Mouse (Mus musculus): ENCODE results near the gene Cst6. TPM values are rescaled to one million over a fixed set of nuclear protein-coding genes. Genes with fewer than 3 reads are reported as not detected.

Cst6 gene
- polyA plus RNA-seq, 1 experiment from 2014 or later: 1.8 TPM

Other genes with a start within 250 kb of the Cst6 start
- gene Rab1b, start 242.5 kb downstream of the Cst6 start, polyA plus RNA-seq (2014; fragmentation: Nextera tagmentation; extraction: Ambion mirVana): 250 and 266 TPM in 2 replicates
- gene Klc2, start 231.0 kb downstream of the Cst6 start, polyA plus RNA-seq (2014; fragmentation: Nextera tagmentation; extraction: Ambion mirVana): 40.2 and 43.5 TPM in 2 replicates
- gene Pacs1, start 76.5 kb downstream of the Cst6 start, polyA plus RNA-seq (2014; fragmentation: Nextera tagmentation; extraction: Ambion mirVana): 29.8 and 30.5 TPM in 2 replicates
- 405 and 416 TPM in 2 replicates for gene Sf3b2, start 54.1 kb downstream of the Cst6 start, polyA plus RNA-seq (2014; fragmentation: Nextera tagmentation; extraction: Ambion mirVana)
- gene Gal3st3, start 51.2 kb downstream of the Cst6 start, polyA plus RNA-seq (2014; fragmentation: Nextera tagmentation; extraction: Ambion mirVana): 16.2 and 17.8 TPM in 2 replicates
- not detected in 2 replicates for gene Catsper1, start 13.8 kb downstream of the Cst6 start, polyA plus RNA-seq (2014; fragmentation: Nextera tagmentation; extraction: Ambion mirVana)
- gene Eif1ad, start 17.2 kb upstream of the Cst6 start, polyA plus RNA-seq (2014; fragmentation: Nextera tagmentation; extraction: Ambion mirVana): 71.5 and 77.3 TPM in 2 replicates
- 440 and 442 TPM in 2 replicates for gene Banf1, start 17.6 kb upstream of the Cst6 start, polyA plus RNA-seq (2014; fragmentation: Nextera tagmentation; extraction: Ambion mirVana)
- gene Sart1, start 39.1 kb upstream of the Cst6 start, polyA plus RNA-seq (2014; fragmentation: Nextera tagmentation; extraction: Ambion mirVana): 78.5 and 79.9 TPM in 2 replicates
- 0.31 TPM in 1 of 2 replicates, not detected in the other for gene Tsga10ip, start 53.0 kb upstream of the Cst6 start, polyA plus RNA-seq (2014; fragmentation: Nextera tagmentation; extraction: Ambion mirVana)
- gene Drap1, start 75.4 kb upstream of the Cst6 start, polyA plus RNA-seq (2014; fragmentation: Nextera tagmentation; extraction: Ambion mirVana): 197 and 205 TPM in 2 replicates
- gene AI837181, start 75.6 kb upstream of the Cst6 start, polyA plus RNA-seq (2014; fragmentation: Nextera tagmentation; extraction: Ambion mirVana): 39.9 and 43.0 TPM in 2 replicates
- gene Fosl1, start 98.0 kb upstream of the Cst6 start, polyA plus RNA-seq (2014; fragmentation: Nextera tagmentation; extraction: Ambion mirVana): not detected in 2 replicates
- 7.9 and 8.3 TPM in 2 replicates for gene Ccdc85b, start 108.3 kb upstream of the Cst6 start, polyA plus RNA-seq (2014; fragmentation: Nextera tagmentation; extraction: Ambion mirVana)
- 110 and 119 TPM in 2 replicates for gene Fibp, start 111.0 kb upstream of the Cst6 start, polyA plus RNA-seq (2014; fragmentation: Nextera tagmentation; extraction: Ambion mirVana)
- gene Ctsw, start 118.9 kb upstream of the Cst6 start, polyA plus RNA-seq (2014; fragmentation: Nextera tagmentation; extraction: Ambion mirVana): 1.7 and 3.6 TPM in 2 replicates
- 55.5 and 55.6 TPM in 2 replicates for gene Efemp2, start 124.4 kb upstream of the Cst6 start, polyA plus RNA-seq (2014; fragmentation: Nextera tagmentation; extraction: Ambion mirVana)
- 39.0 and 41.9 TPM in 2 replicates for gene Mus81, start 138.8 kb upstream of the Cst6 start, polyA plus RNA-seq (2014; fragmentation: Nextera tagmentation; extraction: Ambion mirVana)
- 3,817 and 3,867 TPM in 2 replicates for gene Cfl1, start 140.9 kb upstream of the Cst6 start, polyA plus RNA-seq (2014; fragmentation: Nextera tagmentation; extraction: Ambion mirVana)
- 0.31 TPM in 1 of 2 replicates, not detected in the other for gene 1700020D05Rik, start 154.2 kb upstream of the Cst6 start, polyA plus RNA-seq (2014; fragmentation: Nextera tagmentation; extraction: Ambion mirVana)
- 20.9 and 23.0 TPM in 2 replicates for gene Snx32, start 161.0 kb upstream of the Cst6 start, polyA plus RNA-seq (2014; fragmentation: Nextera tagmentation; extraction: Ambion mirVana)
- 0.24 and 0.32 TPM in 2 replicates for gene Ovol1, start 211.1 kb upstream of the Cst6 start, polyA plus RNA-seq (2014; fragmentation: Nextera tagmentation; extraction: Ambion mirVana)
- gene Ap5b1, start 218.5 kb upstream of the Cst6 start, polyA plus RNA-seq (2014; fragmentation: Nextera tagmentation; extraction: Ambion mirVana): 2.3 and 2.6 TPM in 2 replicates

Data from neural tube, embryonic 11.5 days (tissue).